Mouse (Mus musculus): Measurements from ENCODE around the gene Trpc6. TPM values are rescaled to one million over a fixed set of nuclear protein-coding genes. Genes with fewer than 3 reads are reported as not detected.
A peak's percentile ranks its signal among the peaks of the same experiment; 100 is the strongest.

The Trpc6 gene
- polyA plus RNA-seq (2015; fragmentation: Nextera tagmentation; extraction: Ambion mirVana), result 2.4 and 2.9 TPM in 2 replicates

- H3K4me1 ChIP-seq (ENCODE audit: control insufficient read depth, insufficient read depth, low read length), result no peaks in the 10 kb centered on the region
- peak; percentile 86 for ATAC-seq (ENCODE audit: insufficient read depth, low FRiP score)
- H3K4me3 ChIP-seq (replicated peaks; ENCODE audit: low read length), result peak within 1 kb of the TSS; percentile 56
- H3K36me3 ChIP-seq (ENCODE audit: control insufficient read depth, insufficient read depth, low read length), result no peaks in the 10 kb centered on the region
- peak within 1 kb of the TSS; percentile 74 for H3K9ac ChIP-seq (ENCODE audit: low read length)
- H3K9me3 ChIP-seq (replicated peaks; ENCODE audit: control insufficient read depth, low read length), result no peaks in the 10 kb centered on the region
- H3K27ac ChIP-seq (ENCODE audit: low read length), result no peak within 1 kb of the TSS; the same call in 1 of the 2 replicates
- H3K4me2 ChIP-seq (ENCODE audit: low read depth, low read length), result peak within 1 kb of the TSS; percentile 88
- under 1% methylated on average over 44 of the region's 44 CpGs for WGBS
- peaks cover 8% of the 10 kb centered on the region; the same call in 1 of the 2 replicates for H3K27me3 ChIP-seq (ENCODE audit: control insufficient read depth, insufficient read depth, low read length)
Measured at GRCm38 (mm10) chr9:8544041-8544794, at the start of gene Trpc6. TSS of gene Trpc6 (plus strand) at chr9:8544142.

- Histone ChIP-seq H3K4me1 (ENCODE audit: control insufficient read depth, insufficient read depth, low read length) (no peaks in the 10 kb centered on the region), H3K4me3 (replicated peaks; ENCODE audit: low read length) (no peak overlapping the region)
Measured at GRCm38 (mm10) chr9:8520911-8521310, 23.0 kb upstream of the Trpc6 start.

GRCm38 (mm10) chr9:8533670-8534069, 10.3 kb upstream of the Trpc6 start:
- Histone ChIP-seq H3K4me2 (ENCODE audit: low read depth, low read length) (no peak overlapping the region), H3K27ac (ENCODE audit: low read length) (no peak overlapping the region), H3K4me1 (ENCODE audit: control insufficient read depth, insufficient read depth, low read length) (no peaks in the 10 kb centered on the region), H3K27me3 (ENCODE audit: control insufficient read depth, insufficient read depth, low read length) (no peaks in the 10 kb centered on the region), H3K9me3 (replicated peaks; ENCODE audit: control insufficient read depth, low read length) (no peaks in the 10 kb centered on the region), H3K36me3 (ENCODE audit: control insufficient read depth, insufficient read depth, low read length) (no peaks in the 10 kb centered on the region), H3K9ac (ENCODE audit: low read length) (no peak overlapping the region), H3K4me3 (replicated peaks; ENCODE audit: low read length) (no peak overlapping the region)
- WGBS, result 92% methylated on average over 1 of the region's 1 CpGs
- ATAC-seq (ENCODE audit: insufficient read depth, low FRiP score), result no peak

More at GRCm38 (mm10) chr9:8520911-8521310, 23.0 kb upstream of the Trpc6 start:
- no peaks in the 10 kb centered on the region for H3K36me3 ChIP-seq (ENCODE audit: control insufficient read depth, insufficient read depth, low read length)
- no peak for ATAC-seq (ENCODE audit: insufficient read depth, low FRiP score)
- no peak overlapping the region for H3K9ac ChIP-seq (ENCODE audit: low read length)
- no peaks in the 10 kb centered on the region for H3K9me3 ChIP-seq (replicated peaks; ENCODE audit: control insufficient read depth, low read length)
- no peak overlapping the region for H3K4me2 ChIP-seq (ENCODE audit: low read depth, low read length)
- H3K27ac ChIP-seq (ENCODE audit: low read length), result no peak overlapping the region
- H3K27me3 ChIP-seq (ENCODE audit: control insufficient read depth, insufficient read depth, low read length), result no peaks in the 10 kb centered on the region

GRCm38 (mm10) chr9:8545236-8545635, 1.3 kb downstream of the Trpc6 start:
- 66% methylated on average over 2 of the region's 2 CpGs for WGBS
- no peak overlapping the region for H3K4me2 ChIP-seq (ENCODE audit: low read depth, low read length)

GRCm38 (mm10) chr9:8558574-8558973, 14.6 kb downstream of the Trpc6 start:
- ATAC-seq (ENCODE audit: insufficient read depth, low FRiP score), result no peak
- Histone ChIP-seq H3K36me3 (ENCODE audit: control insufficient read depth, insufficient read depth, low read length) (no peaks in the 10 kb centered on the region), H3K9ac (ENCODE audit: low read length) (no peak overlapping the region), H3K4me2 (ENCODE audit: low read depth, low read length) (no peak overlapping the region), H3K4me3 (replicated peaks; ENCODE audit: low read length) (no peak overlapping the region), H3K9me3 (replicated peaks; ENCODE audit: control insufficient read depth, low read length) (no peaks in the 10 kb centered on the region), H3K4me1 (ENCODE audit: control insufficient read depth, insufficient read depth, low read length) (no peaks in the 10 kb centered on the region), H3K27ac (ENCODE audit: low read length) (no peak overlapping the region), H3K27me3 (ENCODE audit: control insufficient read depth, insufficient read depth, low read length) (no peaks in the 10 kb centered on the region)
- WGBS, result 71% methylated on average over 1 of the region's 1 CpGs

More at GRCm38 (mm10) chr9:8545236-8545635, 1.3 kb downstream of the Trpc6 start:
- Histone ChIP-seq H3K4me1 (ENCODE audit: control insufficient read depth, insufficient read depth, low read length) (no peaks in the 10 kb centered on the region), H3K27me3 (ENCODE audit: control insufficient read depth, insufficient read depth, low read length) (peaks cover 8% of the 10 kb centered on the region; the same call in 1 of the 2 replicates), H3K36me3 (ENCODE audit: control insufficient read depth, insufficient read depth, low read length) (no peaks in the 10 kb centered on the region), H3K4me3 (replicated peaks; ENCODE audit: low read length) (no peak overlapping the region), H3K9ac (ENCODE audit: low read length) (no peak overlapping the region), H3K27ac (ENCODE audit: low read length) (no peak overlapping the region), H3K9me3 (replicated peaks; ENCODE audit: control insufficient read depth, low read length) (no peaks in the 10 kb centered on the region)
- no peak for ATAC-seq (ENCODE audit: insufficient read depth, low FRiP score)

- H3K4me2 ChIP-seq (ENCODE audit: low read depth, low read length), result no peak overlapping the region
- no peaks in the 10 kb centered on the region for H3K36me3 ChIP-seq (ENCODE audit: control insufficient read depth, insufficient read depth, low read length)
- 43% methylated on average over 6 of the region's 6 CpGs for WGBS
- H3K4me3 ChIP-seq (replicated peaks; ENCODE audit: low read length), result no peak overlapping the region
- H3K27ac ChIP-seq (ENCODE audit: low read length), result no peak overlapping the region
- H3K9me3 ChIP-seq (replicated peaks; ENCODE audit: control insufficient read depth, low read length), result no peaks in the 10 kb centered on the region
- no peaks in the 10 kb centered on the region for H3K27me3 ChIP-seq (ENCODE audit: control insufficient read depth, insufficient read depth, low read length)
- no peak overlapping the region for H3K9ac ChIP-seq (ENCODE audit: low read length)
- ATAC-seq (ENCODE audit: insufficient read depth, low FRiP score), result no peak
- no peaks in the 10 kb centered on the region for H3K4me1 ChIP-seq (ENCODE audit: control insufficient read depth, insufficient read depth, low read length)
Measured at GRCm38 (mm10) chr9:8592618-8593017, 48.7 kb downstream of the Trpc6 start.

GRCm38 (mm10) chr9:8597089-8597488, 53.1 kb downstream of the Trpc6 start:
- no peak overlapping the region for H3K4me3 ChIP-seq (replicated peaks; ENCODE audit: low read length)
- H3K9me3 ChIP-seq (replicated peaks; ENCODE audit: control insufficient read depth, low read length), result no peaks in the 10 kb centered on the region
- no peak for ATAC-seq (ENCODE audit: insufficient read depth, low FRiP score)
- no peak overlapping the region for H3K9ac ChIP-seq (ENCODE audit: low read length)
- no peak overlapping the region for H3K27ac ChIP-seq (ENCODE audit: low read length)
- H3K27me3 ChIP-seq (ENCODE audit: control insufficient read depth, insufficient read depth, low read length), result no peaks in the 10 kb centered on the region
- no peaks in the 10 kb centered on the region for H3K4me1 ChIP-seq (ENCODE audit: control insufficient read depth, insufficient read depth, low read length)
- no peak overlapping the region for H3K4me2 ChIP-seq (ENCODE audit: low read depth, low read length)
- H3K36me3 ChIP-seq (ENCODE audit: control insufficient read depth, insufficient read depth, low read length), result no peaks in the 10 kb centered on the region
- WGBS, result 19% methylated on average over 1 of the region's 1 CpGs

- no peak overlapping the region for H3K4me3 ChIP-seq (replicated peaks; ENCODE audit: low read length)
- H3K27me3 ChIP-seq (ENCODE audit: control insufficient read depth, insufficient read depth, low read length), result no peaks in the 10 kb centered on the region
- H3K27ac ChIP-seq (ENCODE audit: low read length), result no peak overlapping the region
- ATAC-seq (ENCODE audit: insufficient read depth, low FRiP score), result no peak
- H3K4me2 ChIP-seq (ENCODE audit: low read depth, low read length), result no peak overlapping the region
- H3K36me3 ChIP-seq (ENCODE audit: control insufficient read depth, insufficient read depth, low read length), result no peaks in the 10 kb centered on the region
- no peak overlapping the region for H3K9ac ChIP-seq (ENCODE audit: low read length)
- H3K9me3 ChIP-seq (replicated peaks; ENCODE audit: control insufficient read depth, low read length), result no peaks in the 10 kb centered on the region
- no peaks in the 10 kb centered on the region for H3K4me1 ChIP-seq (ENCODE audit: control insufficient read depth, insufficient read depth, low read length)
Measured at GRCm38 (mm10) chr9:8606816-8607491, 63.0 kb downstream of the Trpc6 start.

GRCm38 (mm10) chr9:8634344-8634743, 90.4 kb downstream of the Trpc6 start:
- no peak overlapping the region for H3K27ac ChIP-seq (ENCODE audit: low read length)
- H3K9me3 ChIP-seq (replicated peaks; ENCODE audit: control insufficient read depth, low read length), result no peaks in the 10 kb centered on the region
- H3K4me2 ChIP-seq (ENCODE audit: low read depth, low read length), result no peak overlapping the region
- no peaks in the 10 kb centered on the region for H3K27me3 ChIP-seq (ENCODE audit: control insufficient read depth, insufficient read depth, low read length)
- ATAC-seq (ENCODE audit: insufficient read depth, low FRiP score), result no peak
- H3K4me3 ChIP-seq (replicated peaks; ENCODE audit: low read length), result no peak overlapping the region
- H3K9ac ChIP-seq (ENCODE audit: low read length), result no peak overlapping the region
- WGBS, result 46% methylated on average over 2 of the region's 2 CpGs
- H3K4me1 ChIP-seq (ENCODE audit: control insufficient read depth, insufficient read depth, low read length), result no peaks in the 10 kb centered on the region
- no peaks in the 10 kb centered on the region for H3K36me3 ChIP-seq (ENCODE audit: control insufficient read depth, insufficient read depth, low read length)
